Mouse (Mus musculus) G1E (cell line): ENCODE results near the gene Cmbl. TPM values are rescaled to one million over a fixed set of nuclear protein-coding genes. Genes with fewer than 3 reads are reported as not detected.

Source experiments
- ATAC-seq: 2 replicates; pipeline ENCODE4 v1.8.0; 2016; ENCODE audit warnings: mild to moderate bottlenecking; ENCODE audit not compliant: insufficient number of reproducible peaks, poor library complexity, low FRiP score, severe bottlenecking; ENCODE audit errors: extremely low read depth
- DNase-seq: peaks from one replicate; pipeline ENCODE4 v3.0.0; 2012; ENCODE audit warnings: low spot score
- H3K27me3 ChIP-seq: 2 replicates; pipeline ENCODE4 v1.6.1; 2012; ENCODE audit warnings: mild to moderate bottlenecking, low read length, inconsistent platforms; ENCODE audit not compliant: insufficient read depth
- H3K36me3 ChIP-seq: replicated peaks from 2 replicates; pipeline ENCODE3; 2012; ENCODE audit warnings: mild to moderate bottlenecking, inconsistent platforms
- H3K4me1 ChIP-seq: 2 replicates; pipeline ENCODE4 v1.6.1; 2012; ENCODE audit warnings: low read depth, low read length, inconsistent platforms, mixed read lengths; ENCODE audit not compliant: insufficient read depth
- H3K4me3 ChIP-seq: 2 replicates; pipeline ENCODE4 v1.5.1; 2012; ENCODE audit warnings: low read depth, mild to moderate bottlenecking, inconsistent platforms, low read length, moderate library complexity, mixed read lengths
- H3K9me3 ChIP-seq: replicated peaks from 2 replicates; pipeline ENCODE4 v1.6.1; 2012; ENCODE audit warnings: inconsistent platforms
- CTCF ChIP-seq: IDR thresholded peaks from 2 replicates; pipeline ENCODE4 v1.5.1; 2012; ENCODE audit warnings: low read depth, low read length, inconsistent platforms, mixed read lengths
- GATA1 ChIP-seq: IDR thresholded peaks from 2 replicates; pipeline ENCODE4 v1.6.1; 2012; ENCODE audit warnings: borderline replicate concordance, low read length, inconsistent platforms, mixed read lengths
- GATA2 ChIP-seq: IDR thresholded peaks from 2 replicates; pipeline ENCODE4 v1.6.1; 2012; ENCODE audit warnings: low read depth, low read length, inconsistent platforms, borderline replicate concordance
- POLR2AphosphoS5 ChIP-seq: IDR thresholded peaks from 2 replicates; pipeline ENCODE4 v1.6.1; 2012; ENCODE audit warnings: low read depth, low read length, inconsistent platforms; ENCODE audit not compliant: insufficient replicate concordance
- TAL1 ChIP-seq: conservative IDR thresholded peaks from 2 replicates; pipeline ENCODE4 v1.6.1; 2012; ENCODE audit warnings: low read depth, low read length, inconsistent platforms, mixed read lengths
- polyA plus RNA-seq: library from polyadenylated mRNA; stranded (reverse); fragments of >175 nt; gene quantifications from 2 replicates; pipeline ENCODE4 v1.2.3, GENCODE M21; 2012
- total RNA-seq, 2 experiments: library from RNA; stranded (forward) in 1 of 2; stranded (reverse) in 1 of 2; fragments of 200-1000 nt in 1 of 2; fragments of >200 nt in 1 of 2; fragmentation: Nextera tagmentation in 1 of 2; gene quantifications; 2 replicates each; pipeline ENCODE4 v1.2.3; 2014 to 2017

Gene Cmbl
- total and polyA plus RNA-seq, 3 experiments: not detected

DNA sequence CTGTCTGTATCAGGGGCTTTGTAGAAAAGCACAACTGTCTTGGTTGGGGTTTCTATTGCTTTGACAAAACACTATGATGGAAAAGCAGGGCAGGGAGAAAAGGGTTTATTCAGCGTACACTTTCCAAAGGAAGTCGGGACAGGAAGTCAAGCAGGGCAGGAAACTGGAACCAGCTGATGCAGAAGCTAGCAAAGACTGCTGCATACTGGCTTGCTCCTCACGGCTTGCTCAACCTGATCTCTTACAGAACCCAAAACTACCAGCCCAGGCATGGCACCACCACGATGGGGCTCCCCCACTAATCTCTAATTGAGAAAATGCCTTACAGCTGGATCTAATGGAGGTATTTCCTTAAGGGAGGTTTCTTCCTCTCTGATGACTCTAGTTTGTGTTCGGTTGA is 17.8 kb upstream of the Cmbl start:
- H3K9me3 ChIP-seq: no peaks in the 10 kb centered on the region
- DNase-seq (no peak), ATAC-seq (no peak)
- peaks cover 5% of the 10 kb centered on the region; the same call in 1 of the 2 replicates for H3K27me3 ChIP-seq
- no peak overlapping the region for H3K4me3 ChIP-seq
- peaks cover 15% of the 10 kb centered on the region for H3K4me1 ChIP-seq
- TF ChIP-seq CTCF (no peak), GATA2 (no peak), TAL1 (no peak), GATA1 (no peak), POLR2AphosphoS5 (no peak)
- H3K36me3 ChIP-seq: no peaks in the 10 kb centered on the region

DNA sequence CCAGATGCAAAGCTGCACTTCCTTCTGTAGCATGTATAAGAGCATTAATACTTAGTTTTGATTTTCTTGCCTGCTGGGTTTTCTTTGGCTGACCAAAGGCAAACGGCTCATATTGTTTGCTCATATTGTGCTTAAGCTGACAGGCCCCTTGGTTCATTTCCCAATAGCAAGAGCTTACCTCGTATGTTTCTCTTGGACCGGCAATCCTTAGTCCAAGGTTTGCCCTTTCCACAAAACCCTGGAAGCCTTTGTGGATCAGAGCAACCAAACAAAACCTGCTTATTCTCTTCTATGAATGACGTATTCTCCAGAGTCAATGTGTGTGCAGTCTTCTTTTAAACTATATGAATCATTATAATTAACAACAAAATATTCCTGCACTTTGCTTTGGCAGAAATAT is 14.8 kb upstream of the Cmbl start:
- peaks cover 7% of the 10 kb centered on the region for H3K4me1 ChIP-seq
- H3K27me3 ChIP-seq: peaks cover 14% of the 10 kb centered on the region; the same call in 1 of the 2 replicates
- H3K4me3 ChIP-seq: no peak overlapping the region
- ATAC-seq (no peak), DNase-seq (no peak)
- H3K9me3 ChIP-seq: no peaks in the 10 kb centered on the region
- no peak for TF ChIP-seq CTCF
- no peaks in the 10 kb centered on the region for H3K36me3 ChIP-seq

DNA sequence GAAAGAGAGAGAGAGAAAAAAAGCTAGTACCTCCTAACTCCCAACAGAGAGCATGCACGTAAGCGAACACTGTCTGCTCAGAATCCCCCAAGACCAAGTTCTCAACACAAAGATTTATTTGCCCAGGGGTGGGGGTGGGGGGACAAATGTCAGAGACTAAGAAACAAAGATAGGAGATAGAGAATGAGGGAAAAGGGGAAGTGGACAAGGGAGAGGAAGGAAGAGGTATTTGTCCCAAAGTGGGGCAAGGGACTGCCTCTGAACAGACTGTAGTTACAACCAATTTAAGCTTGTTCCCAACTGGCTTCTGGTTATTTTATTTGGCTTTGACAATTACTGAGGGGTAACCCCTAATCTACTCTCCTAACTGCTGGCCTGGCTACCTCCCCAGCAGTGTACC is 10.3 kb upstream of the Cmbl start:
- TF ChIP-seq TAL1 (no peak), GATA1 (no peak), GATA2 (no peak), CTCF (no peak), POLR2AphosphoS5 (no peak)
- no peak overlapping the region for H3K4me3 ChIP-seq
- H3K27me3 ChIP-seq: peaks cover 8% of the 10 kb centered on the region; the same call in 1 of the 2 replicates
- ATAC-seq: no peak
- DNase-seq: no peak
- H3K9me3 ChIP-seq: no peaks in the 10 kb centered on the region
- peaks cover 5% of the 10 kb centered on the region for H3K4me1 ChIP-seq
- H3K36me3 ChIP-seq: no peaks in the 10 kb centered on the region

DNA sequence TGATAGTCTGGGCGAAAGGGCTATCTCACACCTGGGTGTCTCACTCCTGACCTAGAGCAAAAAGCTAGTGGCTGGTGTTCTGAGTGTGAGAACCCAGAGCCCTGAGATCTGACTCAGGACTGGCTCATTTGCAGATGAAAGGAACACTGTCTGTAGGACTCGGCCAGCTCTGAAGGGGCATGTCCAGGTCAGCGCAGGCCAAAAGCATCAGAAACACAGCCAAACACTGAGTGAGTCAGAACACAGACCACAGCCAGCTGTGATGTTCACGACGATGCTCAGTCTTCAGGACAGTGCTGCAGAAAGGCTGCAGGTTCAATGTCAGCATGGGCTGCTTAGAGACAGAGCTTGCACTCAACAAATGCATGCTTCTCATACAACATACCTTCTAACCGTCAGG is 3.8 kb upstream of the Cmbl start:
- Histone ChIP-seq H3K4me3 (no peak overlapping the region), H3K9me3 (peaks cover 7% of the 10 kb centered on the region), H3K27me3 (peaks cover 13% of the 10 kb centered on the region), H3K4me1 (peaks cover 2% of the 10 kb centered on the region; the same call in 1 of the 2 replicates), H3K36me3 (no peaks in the 10 kb centered on the region)
- TF ChIP-seq GATA1: no peak
- TF ChIP-seq CTCF: no peak
- TF ChIP-seq TAL1: no peak
- no peak for TF ChIP-seq POLR2AphosphoS5
- TF ChIP-seq GATA2: no peak
- no peak for DNase-seq
- no peak for ATAC-seq

GRCm38 (mm10) chr15:31561976-31562375 is 3.2 kb upstream of the Cmbl start:
- Histone ChIP-seq H3K4me3 (no peak overlapping the region), H3K4me1 (peaks cover 2% of the 10 kb centered on the region; the same call in 1 of the 2 replicates), H3K27me3 (peaks cover 13% of the 10 kb centered on the region), H3K36me3 (no peaks in the 10 kb centered on the region), H3K9me3 (peaks cover 7% of the 10 kb centered on the region)
- ATAC-seq (no peak), DNase-seq (no peak)
- TF ChIP-seq GATA1 (no peak), TAL1 (no peak), CTCF (no peak), POLR2AphosphoS5 (no peak), GATA2 (no peak)

DNA sequence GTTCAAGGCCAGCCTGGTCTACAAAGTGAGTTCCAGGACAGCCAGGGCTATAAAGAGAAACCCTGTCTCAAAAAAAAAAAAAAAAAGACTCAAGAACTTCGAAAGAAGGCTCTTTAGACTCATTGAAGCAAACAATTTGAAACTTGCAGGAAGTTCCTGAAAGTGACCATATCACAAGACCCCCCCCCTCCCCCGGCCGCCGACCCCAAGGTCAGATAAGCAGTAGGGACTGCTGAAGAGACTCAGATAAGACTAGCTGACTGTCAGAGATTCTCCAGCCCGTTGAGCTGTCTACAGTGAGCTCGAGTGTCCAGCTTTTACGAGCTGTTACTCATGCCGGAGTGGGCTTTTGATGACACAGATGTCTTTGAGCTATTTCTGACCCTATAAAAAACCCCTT is 2.3 kb upstream of the Cmbl start:
- Histone ChIP-seq H3K4me1 (peaks cover 4% of the 10 kb centered on the region; the same call in 1 of the 2 replicates), H3K4me3 (no peak overlapping the region), H3K9me3 (peaks cover 7% of the 10 kb centered on the region), H3K27me3 (peaks cover 13% of the 10 kb centered on the region), H3K36me3 (no peaks in the 10 kb centered on the region)
- ATAC-seq (no peak), DNase-seq (no peak)
- TF ChIP-seq POLR2AphosphoS5: no peak
- TF ChIP-seq CTCF: no peak
- no peak for TF ChIP-seq GATA1
- TF ChIP-seq TAL1: no peak
- no peak for TF ChIP-seq GATA2
